Mouse (Mus musculus): Measurements from ENCODE around the gene Kynu. TPM values are rescaled to one million over a fixed set of nuclear protein-coding genes. Genes with fewer than 3 reads are reported as not detected.

Kynu gene
- polyA plus RNA-seq, 1 experiment from 2014 or later = 2.4 TPM

- H3K9me3 ChIP-seq (ENCODE audit: control insufficient read depth, low read length) = no peaks in the 10 kb centered on the region
- H3K36me3 ChIP-seq (ENCODE audit: control insufficient read depth, insufficient read depth, low read length) = no peaks in the 10 kb centered on the region
- no peak overlapping the region for H3K4me3 ChIP-seq (ENCODE audit: low read depth, low read length)
- H3K27ac ChIP-seq (ENCODE audit: low read depth) = no peak overlapping the region
- H3K9ac ChIP-seq (ENCODE audit: low read length) = no peak overlapping the region
- H3K27me3 ChIP-seq (replicated peaks; ENCODE audit: control insufficient read depth, insufficient read depth, low read length) = no peaks in the 10 kb centered on the region
- ATAC-seq (replicated peaks; ENCODE audit: low FRiP score, low TSS enrichment, low read depth) = no peak
- no peak overlapping the region for H3K4me2 ChIP-seq (ENCODE audit: low read length)
- no peaks in the 10 kb centered on the region for H3K4me1 ChIP-seq (replicated peaks; ENCODE audit: control insufficient read depth, insufficient read depth, low read length)
- WGBS = 90% methylated on average over 3 of the region's 3 CpGs
- DNase-seq (ENCODE audit: low spot score) = no peak
Observed at GRCm38 (mm10) chr2:43728831-43729230, 173.7 kb downstream of the Kynu start.

Other genes with a start within 250 kb of the Kynu start
- gene Arhgap15, start 193.5 kb downstream of the Kynu start, polyA plus RNA-seq (2014; fragmentation: Nextera tagmentation; extraction: Ambion mirVana) = 1.5 TPM in 2 replicates